Comparison of ENCODE assay signal across 14 mouse cellular contexts in genomic region chr7:81837771-81838170, GRCm38 (mm10). TPM values are rescaled to one million over a fixed set of nuclear protein-coding genes. Genes with fewer than 3 reads are reported as not detected.
"Had no signal": no experiment of that assay in that cellular context is flagged by ENCODE, and none has a peak within 500 bp of the region (broad histone marks: within the 10 kb centered on the region; RNA-seq: fewer than 3 reads in every experiment).

No protein-coding gene starts in this region.

RNA-seq across cellular contexts. Expression of gene Gm10160, which starts 17.8 kb away (rescaled TPM):
- total RNA-seq: neutrophil, adult 5-6 weeks had no signal
- polyA plus RNA-seq: neural tube, embryonic 13.5 days; neural tube, embryonic 14.5 days; neural tube, embryonic 15.5 days; small intestine, adult 2 months; spleen, adult 2 months; stomach, embryonic 14.5 days; stomach, embryonic 15.5 days; stomach, embryonic 16.5 days; stomach, postnatal 0 days; testis, adult 2 months; thymus, adult 2 months; thymus, postnatal 0 days; urinary bladder, adult 2 months had no signal
